Mouse (Mus musculus) T-helper 17 cell (primary cell): ENCODE data around the gene Stox2.

Experiments
- in situ Hi-C, 2 experiments: fragments of 300-600 bp; cut with MboI, MseI; formaldehyde crosslinking; loops; 1 replicate in 1 of 2; 2 replicates in 1 of 2; pipeline ENCODE4 v1.15.1; 2025; ENCODE audit warnings: high pct_unique_total_duplicates in 2 of 2

Gene Stox2

GRCm38 (mm10) chr8:47318468-47318867, 127.7 kb downstream of the Stox2 start:
- in situ Hi-C loops, result no loop called here

GRCm38 (mm10) chr8:47308176-47308575, 138.0 kb downstream of the Stox2 start:
- in situ Hi-C loops, result no loop called here

GRCm38 (mm10) chr8:47306372-47306771, 139.8 kb downstream of the Stox2 start:
- in situ Hi-C loops, result no loop called here

- in situ Hi-C loops, result no loop called here
Observed at GRCm38 (mm10) chr8:47305880-47306279, 140.3 kb downstream of the Stox2 start.

GRCm38 (mm10) chr8:47298460-47298859, 147.7 kb downstream of the Stox2 start:
- in situ Hi-C loops, result loop anchor here in 1 of 2 experiments (25.0 kb wide), 1 partner anchor 1789 kb away; no protein-coding TSS in a partner anchor

GRCm38 (mm10) chr8:47289641-47290040, 156.5 kb downstream of the Stox2 start:
- in situ Hi-C loops, result loop anchor here in 1 of 2 experiments (25.0 kb wide), 1 partner anchor 1798 kb away; no protein-coding TSS in a partner anchor

GRCm38 (mm10) chr8:47288866-47289541, 157.2 kb downstream of the Stox2 start:
- in situ Hi-C loops, result loop anchor here in 1 of 2 experiments (25.0 kb wide), 1 partner anchor 1798 kb away; no protein-coding TSS in a partner anchor

GRCm38 (mm10) chr8:47288131-47288865, 157.9 kb downstream of the Stox2 start:
- in situ Hi-C loops, result loop anchor here in 1 of 2 experiments (25.0 kb wide), 1 partner anchor 1799 kb away; no protein-coding TSS in a partner anchor

- in situ Hi-C loops, result loop anchor here in 1 of 2 experiments (25.0 kb wide), 1 partner anchor 1800 kb away; no protein-coding TSS in a partner anchor
Observed at GRCm38 (mm10) chr8:47287641-47288130, 158.5 kb downstream of the Stox2 start.

GRCm38 (mm10) chr8:47287201-47287621, 159.0 kb downstream of the Stox2 start:
- in situ Hi-C loops, result loop anchor here in 1 of 2 experiments (25.0 kb wide), 1 partner anchor 1800 kb away; no protein-coding TSS in a partner anchor

GRCm38 (mm10) chr8:47286081-47286700, 160.0 kb downstream of the Stox2 start:
- in situ Hi-C loops, result loop anchor here in 1 of 2 experiments (25.0 kb wide), 1 partner anchor 1801 kb away; no protein-coding TSS in a partner anchor

- in situ Hi-C loops, result loop anchor here in 1 of 2 experiments (25.0 kb wide), 1 partner anchor 1802 kb away; no protein-coding TSS in a partner anchor
Observed at GRCm38 (mm10) chr8:47285435-47285834, 160.7 kb downstream of the Stox2 start.

- in situ Hi-C loops, result loop anchor here in 1 of 2 experiments (25.0 kb wide), 1 partner anchor 1803 kb away; no protein-coding TSS in a partner anchor
Observed at GRCm38 (mm10) chr8:47284329-47285326, 161.5 kb downstream of the Stox2 start.

GRCm38 (mm10) chr8:47279898-47280297, 166.3 kb downstream of the Stox2 start:
- in situ Hi-C loops, result loop anchor here in 1 of 2 experiments (25.0 kb wide), 1 partner anchor 1807 kb away; no protein-coding TSS in a partner anchor

- in situ Hi-C loops, result loop anchor here in 1 of 2 experiments (25.0 kb wide), 1 partner anchor 1809 kb away; no protein-coding TSS in a partner anchor
Observed at GRCm38 (mm10) chr8:47278211-47278610, 168.0 kb downstream of the Stox2 start.

- in situ Hi-C loops, result no loop called here
Observed at GRCm38 (mm10) chr8:47268931-47269330, 177.2 kb downstream of the Stox2 start.

GRCm38 (mm10) chr8:47268062-47268822, 177.9 kb downstream of the Stox2 start:
- in situ Hi-C loops, result no loop called here

GRCm38 (mm10) chr8:47263070-47263843, 182.9 kb downstream of the Stox2 start:
- in situ Hi-C loops, result no loop called here
